Mouse (Mus musculus): Measurements from ENCODE around the gene Fam43a. TPM values are rescaled to one million over a fixed set of nuclear protein-coding genes. Genes with fewer than 3 reads are reported as not detected.

Fam43a gene
- polyA plus RNA-seq (2014; fragmentation: Nextera tagmentation; extraction: Ambion mirVana) = 10.2 and 10.7 TPM in 2 replicates

DNA sequence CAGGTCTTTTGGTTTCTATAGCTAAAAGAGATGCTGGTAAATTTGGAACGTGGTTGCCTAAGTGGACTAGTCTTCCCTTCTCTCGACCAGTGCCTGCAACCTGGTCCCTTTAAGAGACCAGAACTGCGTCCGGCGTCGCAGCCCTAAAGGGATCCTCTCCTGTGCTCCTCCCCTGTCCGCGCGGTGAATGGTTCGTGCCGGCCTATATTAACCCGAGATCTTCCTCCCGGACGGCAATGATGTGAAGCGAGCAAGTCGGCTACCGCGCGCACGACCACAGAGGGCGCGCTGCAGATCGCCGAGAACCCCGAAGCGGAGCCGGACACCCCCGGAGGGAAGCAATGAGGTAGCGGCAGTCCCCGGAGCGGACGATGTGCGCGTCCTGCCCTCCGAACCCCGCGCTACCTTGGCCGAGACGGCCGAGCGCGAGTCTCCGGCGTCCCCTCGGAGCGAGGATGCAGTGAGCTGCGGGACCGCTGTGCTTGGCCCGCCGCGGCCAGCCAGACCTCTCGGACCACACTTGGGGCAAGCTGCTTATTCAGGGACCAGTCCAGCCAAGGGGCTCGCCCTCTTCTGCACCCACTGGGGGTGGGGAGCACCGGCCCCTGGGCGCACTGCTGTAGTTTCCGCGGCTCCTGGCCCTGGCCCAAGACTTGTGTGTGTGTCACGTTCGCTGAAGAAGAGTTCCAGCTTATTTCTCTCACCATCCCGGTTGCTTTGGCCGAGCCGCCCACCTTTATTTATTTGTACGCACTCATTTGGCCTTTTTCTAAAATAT, at the start of gene Fam43a:
Gene Fam43a (plus strand): TSS at position 233 of the 778 bp plus-strand sequence.
- Histone ChIP-seq H3K9ac (peak within 1 kb of the TSS; percentile 75), H3K36me3 (replicated peaks; ENCODE audit: control insufficient read depth, insufficient read depth) (no peaks in the 10 kb centered on the region), H3K4me3 (replicated peaks; ENCODE audit: low read length) (peak within 1 kb of the TSS; percentile 71), H3K4me1 (replicated peaks; ENCODE audit: control insufficient read depth, insufficient read depth, low read length) (peaks cover 17% of the 10 kb centered on the region), H3K27ac (peak within 1 kb of the TSS; percentile 74; the same call in 1 of the 2 replicates), H3K9me3 (ENCODE audit: control insufficient read depth, low read length) (no peaks in the 10 kb centered on the region), H3K27me3 (ENCODE audit: control insufficient read depth, insufficient read depth, low read length) (peaks cover 13% of the 10 kb centered on the region), H3K4me2 (replicated peaks) (peak within 1 kb of the TSS; percentile 97)
- ATAC-seq (ENCODE audit: low FRiP score) = peak; percentile 73
- under 1% methylated on average over 63 of the region's 63 CpGs for WGBS
- DNase-seq (ENCODE audit: low spot score) = peak; percentile 80

DNA sequence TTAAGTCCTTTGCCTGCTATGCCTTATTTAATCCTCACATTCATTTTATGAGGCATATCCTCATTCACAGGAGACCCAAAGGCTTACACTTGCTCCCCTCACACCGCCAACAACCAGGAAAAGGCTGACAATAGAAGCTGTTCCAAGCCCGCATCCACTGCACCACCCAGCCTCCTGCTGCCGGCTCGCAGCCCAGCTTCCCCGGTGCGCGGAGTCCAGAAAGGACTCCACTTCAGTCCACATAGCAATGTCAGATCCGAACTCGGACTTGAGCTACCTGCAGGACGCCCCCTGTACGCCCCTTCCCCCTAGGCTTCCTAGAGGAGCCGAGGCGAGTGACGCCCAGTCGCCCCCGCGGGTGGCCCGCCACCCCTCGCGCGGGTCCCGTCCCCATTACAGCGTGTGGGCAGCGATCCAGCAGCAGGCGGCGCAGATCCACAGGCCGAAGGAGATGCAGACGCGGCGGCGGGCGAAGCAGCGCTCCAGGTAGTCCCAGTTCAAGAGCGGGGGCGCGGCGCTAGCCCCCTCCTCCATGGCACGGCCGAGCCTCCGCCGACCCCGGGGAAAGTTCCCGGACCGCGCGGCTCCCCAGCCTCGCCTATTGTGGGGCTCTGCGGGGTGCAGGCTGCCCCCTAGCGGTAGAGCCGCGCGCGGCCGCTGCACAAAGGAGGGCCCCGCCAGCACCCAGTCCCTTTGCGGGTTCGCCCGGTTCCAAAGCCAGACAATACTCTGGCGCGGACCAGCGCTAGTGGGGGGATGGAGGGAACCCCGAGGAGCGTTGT, 49.4 kb upstream of the Fam43a start:
- Histone ChIP-seq H3K4me3 (replicated peaks; ENCODE audit: low read length) (peak overlapping the region; percentile 80), H3K9me3 (ENCODE audit: control insufficient read depth, low read length) (peaks cover 4% of the 10 kb centered on the region; the same call in 1 of the 2 replicates), H3K4me2 (replicated peaks) (peak overlapping the region; percentile 67), H3K4me1 (replicated peaks; ENCODE audit: control insufficient read depth, insufficient read depth, low read length) (peaks cover 19% of the 10 kb centered on the region), H3K9ac (peak overlapping the region; percentile 95), H3K36me3 (replicated peaks; ENCODE audit: control insufficient read depth, insufficient read depth) (peaks cover 21% of the 10 kb centered on the region), H3K27me3 (ENCODE audit: control insufficient read depth, insufficient read depth, low read length) (no peaks in the 10 kb centered on the region), H3K27ac (peak overlapping the region; percentile 88)
- WGBS = under 1% methylated on average over 62 of the region's 63 CpGs
- peak; percentile 89 for ATAC-seq (ENCODE audit: low FRiP score)
- peak; percentile 82 for DNase-seq (ENCODE audit: low spot score)

DNA sequence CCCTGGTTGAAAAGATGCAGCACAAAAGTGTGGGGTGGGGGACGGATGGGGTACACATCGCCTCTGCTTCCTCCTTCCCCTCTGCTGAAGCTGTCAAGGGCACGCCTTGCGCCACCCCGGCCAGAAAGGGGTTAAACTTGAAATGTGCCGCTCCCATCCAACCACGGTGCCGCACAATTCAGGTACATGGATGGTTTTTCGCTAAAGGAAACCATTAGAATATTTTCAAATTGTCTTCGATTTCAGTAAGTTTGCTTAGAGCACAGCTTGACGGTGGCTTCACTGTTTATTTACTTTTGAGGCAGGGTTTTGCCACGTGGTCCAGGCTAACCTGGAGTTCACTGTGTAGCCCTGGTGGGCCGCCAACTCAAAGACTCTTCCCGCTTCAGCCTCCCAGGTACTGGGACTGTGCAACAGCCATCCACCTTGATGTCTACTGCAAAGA, 48.8 kb upstream of the Fam43a start, which contains the start of gene Tmem44:
Gene Tmem44 (minus strand): TSS at position 95 of the 445 bp plus-strand sequence.
- ATAC-seq (ENCODE audit: low FRiP score) (peak; percentile 72), DNase-seq (ENCODE audit: low spot score) (peak; percentile 65)
- peaks cover 15% of the 10 kb centered on the region for H3K36me3 ChIP-seq (replicated peaks; ENCODE audit: control insufficient read depth, insufficient read depth)
- peaks cover 10% of the 10 kb centered on the region; the same call in 1 of the 2 replicates for H3K9me3 ChIP-seq (ENCODE audit: control insufficient read depth, low read length)
- H3K4me3 ChIP-seq (replicated peaks; ENCODE audit: low read length) = peak within 1 kb of the TSS; percentile 80
- H3K9ac ChIP-seq = peak within 1 kb of the TSS; percentile 95
- peak within 1 kb of the TSS; percentile 88 for H3K27ac ChIP-seq
- H3K27me3 ChIP-seq (ENCODE audit: control insufficient read depth, insufficient read depth, low read length) = no peaks in the 10 kb centered on the region
- peaks cover 19% of the 10 kb centered on the region for H3K4me1 ChIP-seq (replicated peaks; ENCODE audit: control insufficient read depth, insufficient read depth, low read length)
- peak within 1 kb of the TSS; percentile 67 for H3K4me2 ChIP-seq (replicated peaks)
- WGBS = 6% methylated on average over 14 of the region's 14 CpGs

DNA sequence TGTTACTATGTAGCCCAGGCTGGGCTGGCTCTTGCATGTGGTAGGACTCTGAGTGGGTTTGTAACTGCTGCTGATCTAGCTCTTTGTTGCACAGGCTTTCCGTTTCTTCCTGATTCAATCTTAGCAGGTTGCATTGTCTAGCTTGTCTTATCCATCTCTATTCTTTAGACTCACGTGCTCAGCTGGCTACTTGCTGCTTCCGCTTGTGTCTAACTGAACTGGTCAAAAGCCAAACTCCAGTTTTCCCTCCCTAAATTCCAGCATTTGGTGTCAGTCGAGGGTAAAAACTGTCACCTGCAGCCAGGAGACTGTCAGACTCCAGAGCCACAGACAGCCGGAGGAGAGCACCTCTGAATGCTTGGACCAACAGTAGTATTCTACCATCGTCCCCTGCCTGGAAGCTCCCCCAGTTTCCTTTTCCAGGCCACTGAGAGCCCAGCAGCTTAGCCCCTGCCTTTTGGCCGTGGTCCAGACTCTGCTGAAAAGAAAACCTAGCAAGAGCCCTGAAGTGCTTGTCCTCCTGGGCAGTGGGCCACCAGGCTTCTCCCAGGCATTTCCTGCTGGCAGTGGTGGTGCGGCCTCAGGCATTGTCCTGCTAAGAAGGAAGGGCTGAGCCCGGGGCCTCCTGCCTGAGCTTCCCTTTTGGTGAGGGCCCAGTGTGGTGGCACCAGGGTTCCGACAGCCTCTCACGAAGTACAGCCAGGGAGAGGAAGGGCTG, 46.7 kb upstream of the Fam43a start:
- Histone ChIP-seq H3K27ac (peak overlapping the region; percentile 77), H3K9ac (no peak overlapping the region), H3K4me3 (replicated peaks; ENCODE audit: low read length) (no peak overlapping the region), H3K27me3 (ENCODE audit: control insufficient read depth, insufficient read depth, low read length) (no peaks in the 10 kb centered on the region), H3K36me3 (replicated peaks; ENCODE audit: control insufficient read depth, insufficient read depth) (peaks cover 8% of the 10 kb centered on the region), H3K9me3 (ENCODE audit: control insufficient read depth, low read length) (peaks cover 11% of the 10 kb centered on the region; the same call in 1 of the 2 replicates), H3K4me1 (replicated peaks; ENCODE audit: control insufficient read depth, insufficient read depth, low read length) (peaks cover 18% of the 10 kb centered on the region), H3K4me2 (replicated peaks) (peak overlapping the region; percentile 17)
- peak; percentile 74 for DNase-seq (ENCODE audit: low spot score)
- ATAC-seq (ENCODE audit: low FRiP score) = peak; percentile 44; the same call in 1 of the 2 replicates
- WGBS = 27% methylated on average over 11 of the region's 11 CpGs

DNA sequence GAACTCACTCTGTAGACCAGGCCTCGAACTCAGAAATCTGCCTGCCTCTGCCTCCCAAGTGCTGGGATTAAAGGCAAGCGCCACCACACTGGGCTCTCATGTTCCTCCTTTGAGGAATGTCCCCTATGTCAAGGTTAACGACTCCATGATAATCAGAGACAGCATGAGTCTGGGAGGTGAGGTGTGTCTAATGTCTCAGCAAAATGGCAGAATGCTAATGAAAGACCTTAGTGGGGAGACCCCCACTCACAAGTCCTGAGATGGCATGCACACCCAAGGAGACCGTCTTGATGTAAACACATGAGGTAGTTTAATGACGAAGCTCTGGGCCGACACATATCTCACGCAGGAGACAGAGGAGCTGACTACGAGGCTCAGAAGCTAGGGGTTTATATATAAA, 45.4 kb upstream of the Fam43a start:
- no peak for DNase-seq (ENCODE audit: low spot score)
- no peak for ATAC-seq (ENCODE audit: low FRiP score)
- 96% methylated on average over 8 of the region's 8 CpGs for WGBS
- H3K9ac ChIP-seq = no peak overlapping the region
- H3K4me1 ChIP-seq (replicated peaks; ENCODE audit: control insufficient read depth, insufficient read depth, low read length) = peaks cover 7% of the 10 kb centered on the region
- no peak overlapping the region for H3K4me2 ChIP-seq (replicated peaks)
- no peaks in the 10 kb centered on the region for H3K27me3 ChIP-seq (ENCODE audit: control insufficient read depth, insufficient read depth, low read length)
- peaks cover 19% of the 10 kb centered on the region for H3K36me3 ChIP-seq (replicated peaks; ENCODE audit: control insufficient read depth, insufficient read depth)
- H3K27ac ChIP-seq = no peak overlapping the region
- H3K9me3 ChIP-seq (ENCODE audit: control insufficient read depth, low read length) = peaks cover 11% of the 10 kb centered on the region; the same call in 1 of the 2 replicates
- no peak overlapping the region for H3K4me3 ChIP-seq (replicated peaks; ENCODE audit: low read length)

DNA sequence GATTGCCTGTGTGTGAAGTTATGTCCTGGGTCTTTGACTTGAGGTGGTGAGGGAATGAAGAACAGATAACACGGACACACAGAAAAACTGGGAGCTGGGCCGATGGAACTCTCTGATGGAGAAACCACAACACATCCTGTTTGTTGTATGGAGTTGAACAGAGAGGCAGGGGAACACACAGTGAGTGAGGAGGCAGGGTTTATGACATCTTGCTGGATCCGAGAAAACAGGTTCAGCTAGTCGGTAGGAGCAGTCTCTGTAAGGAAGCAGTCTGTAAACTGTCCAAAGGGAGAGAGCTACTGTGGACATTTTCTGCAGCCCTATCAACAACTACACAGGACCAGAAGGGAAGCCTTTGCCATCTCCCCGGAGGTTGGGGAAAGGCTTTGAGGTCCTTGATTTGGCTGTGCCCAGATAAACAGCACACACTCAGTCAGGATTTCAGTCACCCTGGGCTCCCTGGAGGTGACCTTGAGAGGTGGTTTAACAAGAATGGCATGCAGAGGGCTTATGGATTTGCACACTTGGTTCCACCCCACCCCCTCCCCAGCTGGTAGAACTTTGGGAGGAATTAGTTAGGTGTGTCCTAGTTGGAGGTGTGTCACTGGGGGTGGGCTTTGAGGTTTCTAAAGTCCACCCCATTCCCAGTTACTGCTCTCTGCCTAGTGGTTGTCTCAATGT, 40.1 kb upstream of the Fam43a start:
- peaks cover 71% of the 10 kb centered on the region for H3K36me3 ChIP-seq (replicated peaks; ENCODE audit: control insufficient read depth, insufficient read depth)
- no peaks in the 10 kb centered on the region for H3K27me3 ChIP-seq (ENCODE audit: control insufficient read depth, insufficient read depth, low read length)

DNA sequence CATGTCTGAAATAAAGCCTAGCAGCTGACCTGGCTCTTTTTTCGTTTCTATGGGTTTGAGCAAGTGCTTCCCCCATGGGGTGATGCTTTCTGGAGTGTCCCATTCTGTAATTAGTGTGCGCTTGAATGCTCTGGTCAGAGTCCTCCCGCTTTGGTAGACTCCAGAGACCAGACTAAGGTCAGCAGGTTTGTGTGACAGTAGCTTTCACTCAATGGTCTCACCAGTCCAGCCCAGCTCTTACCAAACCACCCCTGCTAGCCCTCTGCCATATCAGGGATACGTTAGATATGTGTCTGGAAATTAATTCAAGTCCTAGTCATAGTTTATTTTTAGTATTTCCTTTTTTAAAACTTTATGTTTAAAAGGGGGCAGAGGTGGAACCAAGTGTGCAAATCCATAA, 38.9 kb upstream of the Fam43a start:
- H3K9ac ChIP-seq = no peak overlapping the region
- no peak overlapping the region for H3K4me2 ChIP-seq (replicated peaks)
- H3K36me3 ChIP-seq (replicated peaks; ENCODE audit: control insufficient read depth, insufficient read depth) = peaks cover 83% of the 10 kb centered on the region
- no peaks in the 10 kb centered on the region for H3K27me3 ChIP-seq (ENCODE audit: control insufficient read depth, insufficient read depth, low read length)
- no peak overlapping the region for H3K27ac ChIP-seq
- WGBS = 91% methylated on average over 4 of the region's 4 CpGs
- DNase-seq (ENCODE audit: low spot score) (no peak), ATAC-seq (ENCODE audit: low FRiP score) (no peak)
- H3K9me3 ChIP-seq (ENCODE audit: control insufficient read depth, low read length) = 0 out of 2 replicates have a peak, but pooled peaks cover 3% of the 10 kb centered on the region
- no peak overlapping the region for H3K4me3 ChIP-seq (replicated peaks; ENCODE audit: low read length)
- no peaks in the 10 kb centered on the region for H3K4me1 ChIP-seq (replicated peaks; ENCODE audit: control insufficient read depth, insufficient read depth, low read length)

More for the DNA sequence above, 40.1 kb upstream of the Fam43a start:
- Histone ChIP-seq H3K4me2 (replicated peaks) (no peak overlapping the region), H3K27ac (no peak overlapping the region), H3K9me3 (ENCODE audit: control insufficient read depth, low read length) (peaks cover 11% of the 10 kb centered on the region; the same call in 1 of the 2 replicates), H3K9ac (no peak overlapping the region), H3K4me3 (replicated peaks; ENCODE audit: low read length) (no peak overlapping the region), H3K4me1 (replicated peaks; ENCODE audit: control insufficient read depth, insufficient read depth, low read length) (no peaks in the 10 kb centered on the region)
- ATAC-seq (ENCODE audit: low FRiP score) (no peak), DNase-seq (ENCODE audit: low spot score) (no peak)
- 92% methylated on average over 5 of the region's 5 CpGs for WGBS

DNA sequence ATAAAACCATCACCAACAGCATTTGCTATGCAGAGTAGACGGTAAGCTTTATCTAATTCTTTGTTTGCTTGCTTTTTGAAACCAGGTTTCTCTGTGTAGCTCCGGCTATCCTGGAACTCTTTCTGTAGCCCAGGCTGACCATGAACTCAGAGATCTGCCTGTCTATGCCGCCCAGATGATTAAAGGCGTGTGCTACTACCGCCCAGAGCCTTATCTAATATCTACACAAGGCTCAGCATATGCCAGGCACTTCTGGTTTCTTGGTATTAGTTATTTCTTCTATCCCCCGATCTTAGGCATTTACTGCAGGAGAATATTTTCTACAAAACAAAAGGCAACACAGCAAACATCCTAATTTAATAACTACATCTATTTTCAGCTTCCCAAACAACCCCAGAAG, 33.9 kb upstream of the Fam43a start:
- no peaks in the 10 kb centered on the region for H3K27me3 ChIP-seq (ENCODE audit: control insufficient read depth, insufficient read depth, low read length)
- no peak overlapping the region for H3K4me3 ChIP-seq (replicated peaks; ENCODE audit: low read length)
- no peaks in the 10 kb centered on the region for H3K9me3 ChIP-seq (ENCODE audit: control insufficient read depth, low read length)
- no peak overlapping the region for H3K4me2 ChIP-seq (replicated peaks)
- no peak overlapping the region for H3K27ac ChIP-seq
- ATAC-seq (ENCODE audit: low FRiP score) = no peak
- no peaks in the 10 kb centered on the region for H3K4me1 ChIP-seq (replicated peaks; ENCODE audit: control insufficient read depth, insufficient read depth, low read length)
- H3K9ac ChIP-seq = no peak overlapping the region
- no peak for DNase-seq (ENCODE audit: low spot score)
- WGBS = 97% methylated on average over 6 of the region's 6 CpGs
- H3K36me3 ChIP-seq (replicated peaks; ENCODE audit: control insufficient read depth, insufficient read depth) = peaks cover 99% of the 10 kb centered on the region
